Mouse (Mus musculus): ENCODE data around the gene Ptprg. TPM values are rescaled to one million over a fixed set of nuclear protein-coding genes. Genes with fewer than 3 reads are reported as not detected.

Gene Ptprg
- total and polyA plus RNA-seq, 3 experiments: not detected

GRCm38 (mm10) chr14:11604133-11604865 is 51.0 kb downstream of the Ptprg start:
- DNase-seq (ENCODE audit: low read depth, low spot score): no peak
- Histone ChIP-seq H3K79me2 (ENCODE audit: control insufficient read depth, insufficient read depth, low read length, poor library complexity) (no peaks in the 10 kb centered on the region), H3K27me3 (ENCODE audit: control insufficient read depth in 1 of 2, insufficient read depth in 2 of 2, low read length in 2 of 2) (no peaks in the 10 kb centered on the region), H3K36me3 (ENCODE audit: control insufficient read depth in 1 of 2, insufficient read depth in 2 of 2, low read length in 2 of 2) (no peaks in the 10 kb centered on the region), H3K9me3 (replicated peaks; ENCODE audit: insufficient read depth, low read length) (no peaks in the 10 kb centered on the region), H3K4me3 (ENCODE audit: control insufficient read depth in 1 of 2, insufficient read depth in 1 of 2, low read depth in 2 of 2, low read length in 2 of 2) (no peak overlapping the region), H3K27ac (ENCODE audit: control insufficient read depth, low read depth, low read length) (no peak overlapping the region), H3K9ac (ENCODE audit: control insufficient read depth, low read depth, low read length, poor library complexity, severe bottlenecking) (no peak overlapping the region), H3K4me1 (ENCODE audit: control insufficient read depth in 1 of 2, insufficient read depth in 2 of 2, low read length in 2 of 2) (no peaks in the 10 kb centered on the region)
- TF ChIP-seq ZC3H11A (IDR thresholded peaks at IDR 0.05; ENCODE audit: low read depth, low read length) (no peak), MAFK (IDR thresholded peaks at IDR 0.05; ENCODE audit: borderline replicate concordance, low read depth, low read length) (no peak), POLR2AphosphoS2 (IDR thresholded peaks at IDR 0.05; ENCODE audit: low read length) (no peak), MYB (IDR thresholded peaks at IDR 0.05; ENCODE audit: low read depth, low read length) (no peak), MYC (IDR thresholded peaks at IDR 0.05; ENCODE audit: low read depth, low read length) (no peak), TBP (IDR thresholded peaks at IDR 0.05; ENCODE audit: low read depth, low read length) (no peak)

DNA sequence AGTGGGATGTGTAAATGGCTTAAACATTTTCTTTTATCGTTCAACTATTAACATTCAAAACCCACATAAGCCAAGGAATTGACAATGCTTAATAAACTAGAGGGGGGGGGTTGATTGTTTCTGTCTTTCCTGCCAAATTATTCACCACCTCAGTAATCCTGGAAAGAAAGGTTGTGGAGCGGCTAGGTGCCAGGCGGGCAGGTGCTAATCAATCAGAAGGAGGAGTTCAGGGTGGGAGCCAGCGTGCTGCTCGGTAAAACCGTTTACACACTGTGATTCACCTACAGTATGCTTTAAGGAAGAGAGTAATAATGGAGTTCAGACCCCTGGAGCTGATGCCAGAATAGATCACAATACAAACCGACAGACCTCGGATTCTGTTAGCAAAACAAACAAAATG is 55.0 kb downstream of the Ptprg start:
- Histone ChIP-seq H3K36me3 (ENCODE audit: control insufficient read depth in 1 of 2, insufficient read depth in 2 of 2, low read length in 2 of 2) (no peaks in the 10 kb centered on the region), H3K4me1 (ENCODE audit: control insufficient read depth in 1 of 2, insufficient read depth in 2 of 2, low read length in 2 of 2) (no peaks in the 10 kb centered on the region), H3K27ac (ENCODE audit: control insufficient read depth, low read depth, low read length) (no peak overlapping the region), H3K4me3 (ENCODE audit: control insufficient read depth in 1 of 2, insufficient read depth in 1 of 2, low read depth in 2 of 2, low read length in 2 of 2) (no peak overlapping the region), H3K9me3 (replicated peaks; ENCODE audit: insufficient read depth, low read length) (no peaks in the 10 kb centered on the region), H3K27me3 (ENCODE audit: control insufficient read depth in 1 of 2, insufficient read depth in 2 of 2, low read length in 2 of 2) (no peaks in the 10 kb centered on the region), H3K9ac (ENCODE audit: control insufficient read depth, low read depth, low read length, poor library complexity, severe bottlenecking) (no peak overlapping the region), H3K79me2 (ENCODE audit: control insufficient read depth, insufficient read depth, low read length, poor library complexity) (no peaks in the 10 kb centered on the region)
- TF ChIP-seq MAFK (IDR thresholded peaks at IDR 0.05; ENCODE audit: borderline replicate concordance, low read depth, low read length) (no peak), ZC3H11A (IDR thresholded peaks at IDR 0.05; ENCODE audit: low read depth, low read length) (no peak), ETS1 (IDR thresholded peaks at IDR 0.05; ENCODE audit: low read depth, low read length) (no peak), USF2 (IDR thresholded peaks at IDR 0.05; ENCODE audit: borderline replicate concordance in 1 of 2, insufficient read depth in 1 of 2, low read depth in 1 of 2, low read length in 2 of 2) (no peak), MAX (IDR thresholded peaks at IDR 0.05; ENCODE audit: low read length) (no peak), E2F4 (IDR thresholded peaks at IDR 0.05; ENCODE audit: borderline replicate concordance, low read depth, low read length) (no peak), HCFC1 (IDR thresholded peaks at IDR 0.05; ENCODE audit: low read depth, low read length) (no peak), POLR2AphosphoS5 (IDR thresholded peaks at IDR 0.05; ENCODE audit: borderline replicate concordance, low read depth, low read length) (no peak), SMC3 (IDR thresholded peaks at IDR 0.05; ENCODE audit: low read depth, low read length) (no peak), MEF2A (IDR thresholded peaks at IDR 0.05; ENCODE audit: extremely low read depth, insufficient replicate concordance, low read depth, low read length, poor library complexity, severe bottlenecking) (no peak), MYB (IDR thresholded peaks at IDR 0.05; ENCODE audit: low read depth, low read length) (no peak), CHD2 (IDR thresholded peaks at IDR 0.05; ENCODE audit: low read length) (no peak), TBP (IDR thresholded peaks at IDR 0.05; ENCODE audit: low read depth, low read length) (no peak), USF1 (IDR thresholded peaks at IDR 0.05; ENCODE audit: low read depth, low read length) (no peak)
- DNase-seq (ENCODE audit: low read depth, low spot score): no peak
